Mouse (Mus musculus) A20 (cell line): ENCODE results near the gene Map2k3.
"Not testable (repeated sequence)": the region's sequence is repeated elsewhere in the genome, so short reads cannot be mapped to it uniquely, and the experiment has no call there.

Experiments
- DNase-seq: peaks from one replicate; pipeline ENCODE4 v3.0.0-alpha.2; 2011; ENCODE audit warnings: low read depth, low spot score

The Map2k3 gene

DNA sequence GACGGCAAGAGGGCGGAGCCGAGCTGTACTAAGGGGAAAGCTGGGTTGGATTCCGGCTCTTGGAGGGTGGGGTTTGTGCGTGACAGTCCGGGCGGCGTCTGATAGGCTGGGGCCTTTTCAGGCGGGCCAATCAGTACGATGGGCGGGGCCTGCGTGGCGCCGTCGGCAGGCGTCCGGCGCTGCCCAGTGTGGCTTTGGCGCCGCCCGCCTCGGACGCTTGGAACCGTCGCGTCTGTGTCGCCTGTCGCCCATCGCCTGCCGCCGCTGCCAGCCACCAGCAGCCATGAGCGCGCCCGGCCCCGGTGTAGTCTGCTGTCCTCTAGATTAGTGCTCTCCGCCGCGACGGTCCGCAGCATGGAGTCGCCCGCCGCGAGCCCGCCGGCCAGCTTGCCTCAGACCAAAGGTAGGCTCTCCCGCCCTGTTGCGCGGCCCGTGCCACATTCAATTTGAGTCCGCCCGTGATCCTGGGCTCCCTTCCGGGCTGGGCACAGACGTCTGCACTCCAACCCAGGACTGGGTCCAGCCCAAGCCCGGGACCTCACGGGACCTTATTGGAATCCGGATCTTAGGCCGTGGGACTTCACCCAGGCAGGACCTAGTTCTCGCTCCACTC, at the start of gene Map2k3:
TSS of gene Map2k3 (plus strand) at position 165 of the 613 bp plus-strand sequence.
- peak; percentile 96 for DNase-seq

DNA sequence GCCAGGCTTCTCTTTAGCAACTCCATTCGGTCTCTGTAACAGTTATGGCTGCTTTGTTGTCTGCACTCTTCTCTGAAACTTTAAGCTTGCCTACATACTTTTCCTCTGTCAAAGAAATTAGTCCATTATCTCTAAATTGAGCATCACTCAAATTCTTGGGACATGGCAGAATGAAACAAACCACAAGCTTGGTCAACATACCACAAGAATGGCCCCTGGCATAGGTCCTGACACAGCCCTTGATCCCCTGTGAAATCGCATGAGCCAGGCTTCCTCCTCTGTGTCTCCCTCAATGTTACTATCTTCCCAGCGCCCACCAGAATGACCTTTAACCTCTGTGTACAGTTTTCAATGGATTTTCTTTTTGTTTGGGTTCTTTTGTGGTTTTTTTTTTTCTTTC, 49.4 kb upstream of the Map2k3 start:
- no peak for DNase-seq

DNA sequence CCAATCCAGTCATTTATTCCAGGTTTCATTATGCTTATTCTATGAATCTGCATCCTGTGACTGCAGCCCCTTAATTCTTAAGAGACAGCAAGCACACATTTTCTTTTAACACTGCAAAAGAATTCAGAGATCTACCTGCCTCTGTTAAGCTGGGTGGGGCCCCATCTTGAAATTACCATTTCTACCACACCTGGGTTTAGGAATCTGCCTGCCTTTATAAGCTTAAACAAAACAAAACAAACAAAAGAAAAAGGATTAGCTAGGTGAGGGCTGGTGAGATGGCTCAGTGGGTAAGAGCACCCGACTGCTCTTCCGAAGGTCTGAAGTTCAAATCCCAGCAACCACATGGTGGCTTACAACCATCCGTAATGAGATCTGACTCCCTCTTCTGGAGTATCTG, 44.8 kb upstream of the Map2k3 start:
- DNase-seq, result not testable (repeated sequence)

DNA sequence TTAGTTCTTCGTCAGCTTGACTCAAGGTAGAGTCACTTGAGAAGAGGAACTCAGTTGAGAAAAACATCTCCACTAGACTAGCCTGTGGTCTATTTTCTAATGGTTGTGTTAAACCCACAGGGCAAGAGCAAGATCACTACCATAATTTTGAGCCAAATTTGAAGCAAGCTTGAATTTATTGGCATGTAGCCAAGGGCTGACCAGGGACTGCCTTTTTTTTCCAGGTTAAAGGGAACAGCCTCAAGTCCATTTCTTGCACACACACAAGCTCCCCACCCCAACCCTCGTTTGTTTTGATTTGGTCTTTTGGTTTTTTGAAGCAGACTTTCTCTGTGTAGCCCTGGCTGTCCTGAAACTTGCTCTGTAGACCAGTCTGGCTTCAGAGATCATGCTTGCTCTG, 42.0 kb upstream of the Map2k3 start:
- DNase-seq, result no peak

DNA sequence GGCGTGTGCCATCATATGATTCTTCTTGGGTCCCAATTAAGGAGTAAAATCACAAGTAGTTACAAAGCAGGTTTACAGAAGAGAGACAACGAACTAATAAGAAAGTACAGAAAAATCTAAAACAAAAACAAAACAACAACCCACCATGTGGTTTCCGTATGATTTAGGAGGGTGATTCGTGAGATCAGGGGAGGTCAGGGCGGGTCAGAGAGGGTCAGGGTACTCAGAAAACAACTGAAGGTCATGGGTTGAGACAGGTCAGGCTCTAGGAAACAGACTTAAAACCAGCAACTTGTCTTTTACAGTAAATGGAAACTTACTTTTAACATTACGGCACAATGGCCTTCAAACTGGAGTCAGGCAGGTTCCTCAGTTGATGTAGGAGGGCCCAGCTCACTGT, 41.5 kb upstream of the Map2k3 start:
- DNase-seq, result no peak

DNA sequence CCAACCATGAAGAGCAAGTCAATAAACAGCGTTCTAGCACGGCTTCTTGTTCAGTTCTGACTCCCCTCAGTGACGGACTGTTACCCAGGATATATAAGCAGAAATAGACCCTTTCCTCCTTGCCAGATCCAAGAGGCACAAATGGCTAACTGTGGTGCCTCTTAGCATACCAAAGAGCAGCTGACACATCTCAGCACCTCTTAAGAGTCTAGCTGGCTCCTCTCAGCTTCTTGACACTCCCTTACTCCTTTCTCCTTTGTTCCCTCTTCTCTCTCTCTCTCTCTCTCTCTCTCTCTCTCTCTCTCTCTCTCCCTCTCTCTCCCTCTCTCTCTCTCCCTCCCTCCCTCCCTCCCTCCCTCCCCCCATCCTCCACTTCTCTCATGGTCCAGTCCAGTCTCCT, 41.1 kb upstream of the Map2k3 start:
- no peak for DNase-seq

DNA sequence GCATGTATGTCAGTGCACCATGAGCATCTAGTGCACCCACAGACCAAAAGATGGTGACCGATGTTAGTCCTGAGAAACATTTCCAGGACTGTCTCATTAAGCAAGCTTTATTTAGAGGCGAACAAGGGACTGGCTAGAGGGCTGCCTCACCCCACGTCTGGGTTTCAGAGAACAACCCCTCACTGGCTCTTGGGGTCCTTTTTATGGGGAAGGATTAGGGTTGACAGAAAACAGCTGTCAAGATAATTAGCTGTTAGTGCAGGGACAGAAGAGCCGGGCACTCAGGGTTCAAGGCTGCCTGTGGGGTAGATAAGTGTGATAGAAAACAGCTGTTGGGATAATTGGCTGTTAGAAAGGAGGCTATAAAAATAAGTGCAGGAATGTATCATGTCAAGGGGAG, 35.9 kb upstream of the Map2k3 start:
- no peak for DNase-seq

DNA sequence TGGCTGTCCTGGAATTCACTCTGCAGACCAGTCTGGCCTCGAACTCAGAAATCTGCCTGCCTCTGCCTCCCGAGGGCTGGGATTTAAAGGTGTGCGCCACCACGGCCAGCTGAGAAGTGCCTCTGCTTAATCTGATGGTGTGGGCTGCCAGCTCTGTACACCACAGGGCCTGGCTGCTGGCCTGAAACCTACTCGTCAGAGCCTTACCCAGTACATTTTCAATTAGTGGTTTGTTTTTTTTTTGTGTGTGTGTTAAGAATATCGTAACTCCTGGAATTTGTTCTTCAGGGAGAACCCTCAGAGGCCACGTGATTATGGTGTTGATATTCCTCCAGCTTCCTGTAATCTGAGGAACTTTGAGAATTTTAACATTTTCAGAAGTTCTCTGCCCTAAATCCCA, 29.8 kb upstream of the Map2k3 start:
- DNase-seq, result no peak

DNA sequence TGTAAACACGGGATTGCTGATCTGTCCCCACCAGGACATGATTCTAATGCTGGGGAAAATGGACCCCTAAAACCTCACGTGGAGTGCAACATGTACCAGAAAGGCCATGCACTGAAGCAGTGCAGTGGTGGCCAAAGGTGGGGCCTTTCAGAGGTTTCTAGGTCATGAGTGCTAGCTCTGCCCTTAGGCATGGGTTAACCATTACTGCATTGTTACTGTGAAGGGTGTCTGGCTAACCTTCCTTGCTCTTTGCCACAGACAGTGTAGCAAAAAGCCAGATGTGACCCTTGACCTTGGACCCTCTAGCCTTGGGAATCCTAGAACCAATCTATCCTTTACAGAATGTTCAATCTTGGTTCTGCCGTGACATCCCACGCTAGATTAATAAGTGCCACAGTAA, 29.3 kb upstream of the Map2k3 start:
- no peak for DNase-seq

DNA sequence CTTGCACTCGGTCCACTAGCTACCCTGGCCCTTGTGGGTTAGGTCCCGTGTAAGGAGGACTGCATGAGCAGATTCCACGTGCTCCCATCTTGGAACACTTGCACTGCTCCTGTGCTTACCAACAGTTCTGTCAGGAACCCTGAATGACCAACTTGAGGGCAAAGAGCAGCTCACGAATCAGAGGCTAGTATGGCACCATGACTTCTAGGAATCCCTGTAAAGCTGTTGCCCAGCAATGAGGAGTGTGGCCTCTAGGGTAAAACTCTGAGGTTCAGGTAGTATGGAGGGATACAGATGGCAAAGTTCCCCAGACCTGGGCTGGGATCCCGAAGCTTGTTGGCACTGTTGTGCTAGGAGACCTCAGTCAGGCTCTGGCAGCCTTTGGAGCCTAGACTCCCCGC, 28.2 kb upstream of the Map2k3 start:
- no peak for DNase-seq

DNA sequence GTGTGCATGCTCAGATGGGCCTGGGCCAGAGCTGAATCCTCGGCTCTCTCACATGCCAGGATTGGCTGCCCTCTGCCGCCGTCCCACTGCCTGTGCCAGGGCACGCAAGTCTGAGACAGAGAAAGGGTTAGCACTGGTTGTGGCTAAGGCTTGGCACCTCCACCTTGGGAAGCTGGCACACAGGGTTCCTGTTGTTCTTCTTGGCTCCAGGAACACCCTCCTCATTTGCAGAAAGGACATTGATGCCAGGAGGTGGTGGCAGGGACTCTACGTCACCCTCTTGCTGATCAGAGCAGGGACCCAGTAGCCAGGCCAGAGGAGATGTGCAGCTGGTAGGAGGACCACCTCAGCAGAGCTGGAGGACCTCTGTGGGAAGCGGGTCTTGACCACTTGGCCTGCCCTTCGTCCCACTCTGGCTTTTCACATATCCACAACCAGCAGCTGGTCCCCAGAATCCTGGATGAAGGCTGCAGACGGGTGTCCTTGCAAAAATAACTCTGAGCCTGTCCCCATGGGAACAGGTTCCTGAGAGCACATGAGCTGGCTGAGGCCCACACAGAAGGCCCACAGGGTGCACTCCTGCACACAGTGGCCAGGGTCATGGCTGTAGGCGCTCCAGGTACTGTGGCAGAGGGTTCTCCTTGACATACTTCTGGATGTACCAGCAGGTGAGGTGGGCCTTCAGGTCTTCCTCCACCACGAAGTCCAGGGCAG, 26.3 kb upstream of the Map2k3 start:
- no peak for DNase-seq

DNA sequence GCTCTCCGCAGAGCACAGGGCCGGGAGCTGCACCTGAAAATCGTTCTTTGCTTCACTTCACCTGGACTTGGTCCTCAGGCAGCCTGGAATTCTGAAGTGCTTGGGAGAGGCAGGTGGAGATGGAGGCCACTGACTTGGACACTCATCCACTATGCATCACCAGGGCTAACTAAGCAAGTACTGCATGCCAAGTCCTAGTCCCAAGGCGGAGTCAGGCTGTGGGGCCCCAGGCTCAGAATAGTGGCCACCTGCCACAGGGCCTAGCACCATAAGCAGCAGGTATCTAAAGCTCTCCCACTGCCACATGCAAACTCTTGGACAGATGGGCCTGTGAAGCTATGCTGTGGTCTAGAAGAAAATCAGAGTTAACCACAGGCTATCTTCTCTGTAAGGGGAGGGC, 25.4 kb upstream of the Map2k3 start:
- no peak for DNase-seq

DNA sequence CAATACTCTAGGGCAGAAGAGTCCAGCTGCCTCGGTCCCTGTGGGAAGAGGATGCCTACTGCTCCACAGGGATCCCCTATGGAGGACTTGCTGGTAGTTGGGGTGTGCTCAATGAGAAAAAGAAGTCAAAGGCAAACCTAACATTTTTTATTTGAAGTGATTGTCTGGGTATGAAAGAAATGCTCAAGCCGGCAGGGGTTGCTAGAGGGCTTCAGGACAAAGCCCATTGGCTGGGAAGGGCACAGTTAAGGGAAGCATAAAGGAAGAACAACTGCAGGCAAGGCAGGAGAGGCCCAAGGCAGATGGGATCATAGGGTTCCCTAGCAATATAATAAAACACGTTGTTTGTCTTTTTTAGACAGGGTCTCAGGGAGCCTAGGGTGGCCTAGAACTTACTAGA, 23.8 kb upstream of the Map2k3 start:
- DNase-seq, result no peak

DNA sequence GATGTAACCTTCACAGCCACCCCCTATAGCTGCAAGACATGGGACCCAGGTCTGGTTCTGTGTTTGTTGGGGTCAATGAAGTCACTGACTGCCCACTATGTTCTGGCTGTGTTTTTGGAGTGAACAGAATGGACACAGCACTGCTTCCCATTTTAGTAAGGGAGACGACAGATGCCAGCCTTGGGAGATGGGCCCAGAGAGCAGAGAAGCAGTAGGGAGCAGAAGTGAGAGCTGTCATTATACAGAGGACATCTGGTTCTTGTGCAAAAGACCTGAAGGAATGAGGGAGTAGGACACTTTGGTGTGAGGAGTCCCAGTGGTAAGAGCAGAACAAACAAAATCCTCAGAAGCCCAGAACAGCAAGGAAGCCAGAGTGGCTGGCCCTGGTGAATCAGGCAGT, 22.2 kb upstream of the Map2k3 start:
- no peak for DNase-seq

DNA sequence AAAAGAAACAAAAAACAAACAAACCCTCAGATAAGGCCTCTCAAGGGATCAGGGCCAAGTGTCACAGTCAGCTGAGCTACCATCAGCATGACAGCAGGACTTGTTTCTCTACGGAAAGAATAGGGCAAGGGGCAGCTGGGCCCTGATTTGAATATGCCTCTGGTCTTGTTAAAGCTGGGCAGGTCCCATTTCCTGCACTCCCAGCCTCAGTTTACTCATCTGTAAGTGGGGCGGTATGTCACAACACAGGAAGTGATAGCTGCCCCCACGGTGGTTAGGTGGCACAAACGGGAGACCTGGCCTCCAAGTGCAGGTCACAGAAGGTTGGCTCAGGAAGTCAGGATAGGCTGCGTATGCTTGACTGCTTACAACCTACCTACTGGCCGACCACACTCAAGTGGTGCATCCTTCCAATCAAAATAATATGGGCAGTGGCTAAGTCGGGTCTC, 19.3 kb upstream of the Map2k3 start:
- peak; percentile 59 for DNase-seq

DNA sequence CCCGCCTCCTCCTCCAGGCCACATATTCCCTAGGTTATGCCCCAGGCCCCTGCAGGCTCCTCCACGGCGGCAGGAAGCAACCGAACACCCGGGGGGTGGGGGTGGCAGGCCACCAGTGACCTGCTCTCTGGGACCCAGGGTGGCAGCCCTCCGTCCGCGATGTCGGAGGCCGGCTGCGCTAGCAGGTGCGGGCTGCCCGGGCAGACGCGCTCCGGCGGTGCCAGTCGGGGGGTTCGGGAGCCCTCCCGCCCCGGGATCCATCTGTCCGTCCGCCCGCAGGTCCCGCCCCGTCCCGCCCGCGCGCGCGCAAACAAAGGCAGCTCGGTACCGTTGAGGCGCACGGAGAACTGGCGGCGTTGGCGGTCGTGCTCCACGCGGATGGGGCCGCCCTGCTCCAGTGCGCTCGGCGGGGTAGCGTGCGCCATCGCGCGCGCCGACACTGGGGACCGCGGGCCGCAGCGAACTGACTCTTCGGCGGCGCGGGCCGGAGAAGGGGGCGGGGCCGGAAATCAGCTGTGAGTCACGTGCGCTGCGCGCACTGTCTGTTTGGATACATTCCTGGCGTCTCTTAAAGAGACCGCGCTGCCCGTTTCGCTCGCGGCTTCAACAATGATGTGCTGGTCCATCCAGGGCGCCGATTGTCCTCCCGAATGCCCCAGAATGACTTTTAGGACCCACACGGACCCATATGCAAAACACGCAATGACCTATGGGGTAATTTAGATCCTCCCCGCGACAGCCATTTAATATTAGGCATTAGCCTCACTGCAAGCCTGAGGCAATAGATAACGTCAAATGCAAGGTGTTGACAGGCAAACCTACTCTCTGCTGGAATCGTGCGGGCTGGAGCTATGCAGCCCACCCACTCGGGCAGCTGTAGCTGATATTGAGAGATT, 18.3 kb upstream of the Map2k3 start:
- DNase-seq, result peak; percentile 91

DNA sequence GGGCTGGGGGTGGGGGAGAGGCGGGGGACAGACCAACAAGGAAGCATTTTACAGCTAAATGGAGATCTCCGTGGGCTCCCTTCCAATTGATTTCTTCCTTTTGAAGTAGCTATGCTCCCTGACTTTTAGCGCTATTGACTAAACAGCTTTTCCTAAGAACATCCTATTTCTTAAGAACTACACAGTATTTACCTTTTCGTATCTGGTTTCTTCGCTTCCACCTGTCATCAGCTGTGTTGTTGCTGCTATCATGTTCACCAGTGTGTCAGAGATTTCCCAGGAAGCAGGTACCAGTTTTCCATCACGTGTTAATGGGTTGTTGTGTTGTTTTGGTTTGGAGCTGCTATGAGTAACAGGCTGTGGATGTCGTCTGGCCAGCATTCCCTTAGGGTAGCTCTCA, 17.3 kb upstream of the Map2k3 start, which contains the start of gene Natd1:
TSS of gene Natd1 (minus strand) at position 260 of the 400 bp plus-strand sequence.
- no peak for DNase-seq

DNA sequence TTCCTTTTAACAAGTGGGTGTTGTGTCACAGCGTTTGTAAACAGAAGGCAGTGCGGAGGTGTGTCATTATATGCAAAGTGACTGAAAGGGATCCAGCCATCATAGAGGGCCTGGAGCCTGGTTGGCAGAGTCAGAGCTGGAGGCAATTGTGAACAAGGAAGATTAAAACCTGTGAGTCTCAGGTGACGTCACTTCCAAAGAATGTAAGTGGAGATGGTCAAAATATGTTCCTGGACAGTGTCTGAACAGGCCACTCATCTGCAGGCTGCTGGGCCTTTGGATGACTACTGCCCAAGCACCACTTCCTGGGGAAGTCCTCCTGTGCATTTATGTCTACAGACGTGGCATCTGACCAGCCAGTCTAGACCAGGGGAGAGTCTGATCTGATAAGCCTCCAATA, 16.6 kb upstream of the Map2k3 start:
- DNase-seq, result no peak

DNA sequence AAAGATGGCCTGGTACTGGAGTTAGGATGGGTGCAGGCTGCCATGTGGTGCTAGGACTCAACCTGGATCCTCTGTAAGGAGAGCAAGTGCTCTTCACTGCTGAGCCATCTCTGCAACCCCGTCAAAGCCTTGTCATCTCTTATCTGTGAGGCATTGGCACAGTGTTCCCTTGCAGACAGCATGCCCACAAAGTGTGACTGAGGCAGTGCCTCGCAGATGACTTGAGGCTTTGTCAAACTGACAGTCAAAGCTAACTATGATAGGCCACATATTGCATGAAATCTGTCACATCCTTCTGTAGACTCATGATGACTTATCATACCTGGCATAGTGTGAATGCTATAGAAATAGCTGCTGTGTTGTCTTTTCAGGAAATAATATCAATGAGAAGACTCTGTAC, 11.8 kb upstream of the Map2k3 start:
- DNase-seq, result no peak

DNA sequence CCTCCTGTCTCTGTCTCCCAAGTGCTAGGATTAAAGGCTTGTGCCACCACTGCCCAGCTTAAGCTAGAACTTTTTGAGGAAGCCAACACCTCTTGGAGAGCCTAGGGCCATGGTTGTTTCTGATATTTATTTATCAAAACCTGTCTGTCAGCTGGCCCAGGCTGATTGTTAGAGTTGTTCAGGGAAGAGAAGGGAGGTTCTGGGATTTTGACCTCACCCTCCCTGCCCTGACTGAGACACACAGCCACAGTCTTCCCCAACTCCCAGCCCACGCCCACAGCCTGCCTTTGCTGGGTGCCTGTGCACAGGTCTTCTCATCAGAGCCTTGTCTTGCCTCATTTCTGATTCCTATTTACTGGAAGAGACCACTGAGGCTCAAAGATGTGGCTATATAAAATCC, 9.6 kb upstream of the Map2k3 start:
- DNase-seq, result no peak

DNA sequence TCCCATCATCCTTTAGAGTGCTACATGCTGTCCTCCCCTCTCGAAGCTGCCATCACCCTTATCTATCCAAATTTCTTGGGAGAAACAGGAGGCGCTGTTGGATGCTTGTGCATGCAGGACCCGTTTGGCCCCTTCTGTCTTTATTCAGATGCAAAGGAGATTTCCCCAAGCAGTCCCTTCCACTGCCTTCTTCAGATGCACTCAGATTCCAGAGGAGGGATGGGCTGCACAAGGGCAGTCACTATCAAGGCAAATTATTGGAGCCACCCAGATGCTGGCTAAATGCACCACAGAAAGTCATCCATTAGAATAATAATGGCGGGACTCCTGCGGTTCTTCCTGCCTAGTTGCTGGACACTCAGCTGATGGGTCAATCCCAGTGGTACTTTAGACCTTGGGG, 8.9 kb upstream of the Map2k3 start:
- no peak for DNase-seq

DNA sequence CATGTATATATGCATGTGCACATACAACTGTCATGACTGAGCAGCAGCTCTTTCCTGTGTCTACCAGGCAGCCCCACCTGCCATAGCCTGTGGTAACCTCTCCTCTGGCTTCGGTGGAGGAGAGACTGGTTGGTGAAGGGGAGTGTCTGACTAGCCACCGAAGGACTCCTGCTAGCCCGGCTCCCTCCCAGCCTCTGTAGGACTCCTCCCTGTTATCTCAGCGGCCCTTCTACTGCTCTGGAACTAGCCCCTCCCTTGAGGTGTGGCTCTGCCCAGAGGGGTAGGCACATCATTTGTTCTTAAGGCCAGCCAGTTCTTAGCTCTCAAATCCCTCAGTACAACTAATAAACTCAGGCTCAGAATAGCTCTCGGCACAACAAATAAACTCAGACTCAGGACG, 7.3 kb upstream of the Map2k3 start:
- DNase-seq, result no peak

DNA sequence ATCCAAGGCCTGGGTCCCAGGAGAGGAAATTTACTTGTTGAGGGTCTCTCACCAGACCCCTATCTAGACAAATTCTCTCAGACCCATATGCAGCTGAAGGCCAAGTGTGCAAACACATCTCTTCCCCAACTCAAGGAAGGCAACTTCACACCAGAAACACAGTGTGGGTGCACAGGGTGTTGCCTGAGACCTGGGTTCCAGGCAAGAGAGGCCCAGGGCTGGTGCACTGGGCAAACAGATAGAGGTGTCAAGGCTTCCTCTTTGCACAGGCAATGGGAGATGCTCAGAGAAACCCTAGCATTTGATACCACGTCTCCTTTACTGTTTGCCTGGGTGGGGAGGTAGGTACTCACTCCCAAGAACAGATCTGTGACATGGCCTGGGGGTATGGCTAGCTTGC, 6.9 kb upstream of the Map2k3 start:
- DNase-seq, result no peak
